Mouse (Mus musculus): ENCODE data around the gene Gm20388. TPM values are rescaled to one million over a fixed set of nuclear protein-coding genes. Genes with fewer than 3 reads are reported as not detected.

Gene Gm20388
- polyA plus RNA-seq, 1 experiment = 49.7 TPM

GRCm38 (mm10) chr8:122988955-122989354 lies 3078.3 kb downstream of the Gm20388 start:
- WGBS = 42% methylated on average over 3 of the region's 3 CpGs
- Histone ChIP-seq H3K4me3 (ENCODE audit: insufficient read depth, low read depth, low read length) (no peak overlapping the region), H3K27ac (ENCODE audit: insufficient read depth, low read depth, low read length) (no peak overlapping the region), H3K27me3 (replicated peaks; ENCODE audit: control insufficient read depth, insufficient read depth, low read length) (no peaks in the 10 kb centered on the region), H3K4me1 (ENCODE audit: control insufficient read depth, insufficient read depth, low read length) (peaks cover 47% of the 10 kb centered on the region), H3K36me3 (ENCODE audit: control insufficient read depth, insufficient read depth, low read length) (no peaks in the 10 kb centered on the region)
- DNase-seq = peak; percentile 63
- TF ChIP-seq POLR2A (IDR thresholded peaks at IDR 0.05; ENCODE audit: low read depth, low read length) (no peak), CTCF (conservative IDR thresholded peaks at IDR 0.05; ENCODE audit: insufficient read depth, insufficient read length, low read depth, low read length) (no peak)

- WGBS = 74% methylated on average over 2 of the region's 2 CpGs
- Histone ChIP-seq H3K4me1 (ENCODE audit: control insufficient read depth, insufficient read depth, low read length) (peaks cover 44% of the 10 kb centered on the region), H3K36me3 (ENCODE audit: control insufficient read depth, insufficient read depth, low read length) (no peaks in the 10 kb centered on the region), H3K27ac (ENCODE audit: insufficient read depth, low read depth, low read length) (no peak overlapping the region), H3K4me3 (ENCODE audit: insufficient read depth, low read depth, low read length) (no peak overlapping the region), H3K27me3 (replicated peaks; ENCODE audit: control insufficient read depth, insufficient read depth, low read length) (no peaks in the 10 kb centered on the region)
- DNase-seq = no peak
- TF ChIP-seq CTCF (conservative IDR thresholded peaks at IDR 0.05; ENCODE audit: insufficient read depth, insufficient read length, low read depth, low read length) (no peak), POLR2A (IDR thresholded peaks at IDR 0.05; ENCODE audit: low read depth, low read length) (no peak)
Observed at GRCm38 (mm10) chr8:122989976-122990375, 3079.3 kb downstream of the Gm20388 start.

- no peak for DNase-seq
- peaks cover 36% of the 10 kb centered on the region for H3K4me1 ChIP-seq (ENCODE audit: control insufficient read depth, insufficient read depth, low read length)
- no peaks in the 10 kb centered on the region for H3K27me3 ChIP-seq (replicated peaks; ENCODE audit: control insufficient read depth, insufficient read depth, low read length)
- 53% methylated on average over 5 of the region's 5 CpGs for WGBS
- H3K27ac ChIP-seq (ENCODE audit: insufficient read depth, low read depth, low read length) = no peak overlapping the region
- H3K4me3 ChIP-seq (ENCODE audit: insufficient read depth, low read depth, low read length) = no peak overlapping the region
- no peaks in the 10 kb centered on the region for H3K36me3 ChIP-seq (ENCODE audit: control insufficient read depth, insufficient read depth, low read length)
- no peak for TF ChIP-seq CTCF (conservative IDR thresholded peaks at IDR 0.05; ENCODE audit: insufficient read depth, insufficient read length, low read depth, low read length)
- no peak for TF ChIP-seq POLR2A (IDR thresholded peaks at IDR 0.05; ENCODE audit: low read depth, low read length)
Observed at GRCm38 (mm10) chr8:122991368-122991767, 3080.7 kb downstream of the Gm20388 start.

- no peaks in the 10 kb centered on the region for H3K27me3 ChIP-seq (replicated peaks; ENCODE audit: control insufficient read depth, insufficient read depth, low read length)
- H3K4me1 ChIP-seq (ENCODE audit: control insufficient read depth, insufficient read depth, low read length) = peaks cover 30% of the 10 kb centered on the region
- H3K36me3 ChIP-seq (ENCODE audit: control insufficient read depth, insufficient read depth, low read length) = no peaks in the 10 kb centered on the region
- H3K27ac ChIP-seq (ENCODE audit: insufficient read depth, low read depth, low read length) = no peak overlapping the region
- H3K4me3 ChIP-seq (ENCODE audit: insufficient read depth, low read depth, low read length) = no peak overlapping the region
- 66% methylated on average over 2 of the region's 2 CpGs for WGBS
- DNase-seq = no peak
- TF ChIP-seq CTCF (conservative IDR thresholded peaks at IDR 0.05; ENCODE audit: insufficient read depth, insufficient read length, low read depth, low read length) (no peak), POLR2A (IDR thresholded peaks at IDR 0.05; ENCODE audit: low read depth, low read length) (no peak)
Observed at GRCm38 (mm10) chr8:122992296-122992695, 3081.7 kb downstream of the Gm20388 start.

- no peaks in the 10 kb centered on the region for H3K27me3 ChIP-seq (replicated peaks; ENCODE audit: control insufficient read depth, insufficient read depth, low read length)
- H3K4me3 ChIP-seq (ENCODE audit: insufficient read depth, low read depth, low read length) = no peak overlapping the region
- WGBS = 72% methylated on average over 3 of the region's 3 CpGs
- no peak for DNase-seq
- H3K27ac ChIP-seq (ENCODE audit: insufficient read depth, low read depth, low read length) = no peak overlapping the region
- H3K4me1 ChIP-seq (ENCODE audit: control insufficient read depth, insufficient read depth, low read length) = peaks cover 26% of the 10 kb centered on the region
- H3K36me3 ChIP-seq (ENCODE audit: control insufficient read depth, insufficient read depth, low read length) = no peaks in the 10 kb centered on the region
- TF ChIP-seq POLR2A (IDR thresholded peaks at IDR 0.05; ENCODE audit: low read depth, low read length) = no peak
- TF ChIP-seq CTCF (conservative IDR thresholded peaks at IDR 0.05; ENCODE audit: insufficient read depth, insufficient read length, low read depth, low read length) = no peak
Observed at GRCm38 (mm10) chr8:122993031-122993430, 3082.4 kb downstream of the Gm20388 start.

GRCm38 (mm10) chr8:122993740-122994139 lies 3083.1 kb downstream of the Gm20388 start:
- Histone ChIP-seq H3K27ac (ENCODE audit: insufficient read depth, low read depth, low read length) (no peak overlapping the region), H3K36me3 (ENCODE audit: control insufficient read depth, insufficient read depth, low read length) (no peaks in the 10 kb centered on the region), H3K4me1 (ENCODE audit: control insufficient read depth, insufficient read depth, low read length) (peaks cover 26% of the 10 kb centered on the region), H3K4me3 (ENCODE audit: insufficient read depth, low read depth, low read length) (no peak overlapping the region), H3K27me3 (replicated peaks; ENCODE audit: control insufficient read depth, insufficient read depth, low read length) (no peaks in the 10 kb centered on the region)
- WGBS = 60% methylated on average over 5 of the region's 5 CpGs
- TF ChIP-seq CTCF (conservative IDR thresholded peaks at IDR 0.05; ENCODE audit: insufficient read depth, insufficient read length, low read depth, low read length) (no peak), POLR2A (IDR thresholded peaks at IDR 0.05; ENCODE audit: low read depth, low read length) (no peak)
- no peak for DNase-seq

- H3K4me1 ChIP-seq (ENCODE audit: control insufficient read depth, insufficient read depth, low read length) = peaks cover 9% of the 10 kb centered on the region; the same call in 1 of the 2 replicates
- no peak overlapping the region for H3K27ac ChIP-seq (ENCODE audit: insufficient read depth, low read depth, low read length)
- H3K36me3 ChIP-seq (ENCODE audit: control insufficient read depth, insufficient read depth, low read length) = no peaks in the 10 kb centered on the region
- 38% methylated on average over 4 of the region's 4 CpGs for WGBS
- H3K4me3 ChIP-seq (ENCODE audit: insufficient read depth, low read depth, low read length) = no peak overlapping the region
- TF ChIP-seq POLR2A (IDR thresholded peaks at IDR 0.05; ENCODE audit: low read depth, low read length) = no peak
- TF ChIP-seq CTCF (conservative IDR thresholded peaks at IDR 0.05; ENCODE audit: insufficient read depth, insufficient read length, low read depth, low read length) = no peak
- no peak for DNase-seq
- H3K27me3 ChIP-seq (replicated peaks; ENCODE audit: control insufficient read depth, insufficient read depth, low read length) = no peaks in the 10 kb centered on the region
Observed at GRCm38 (mm10) chr8:122997963-122998362, 3087.3 kb downstream of the Gm20388 start.

Data from kidney, adult 2 months (tissue).